Mouse (Mus musculus) layer of hippocampus, adult 8-10 months (tissue): ENCODE data around the gene Axl. TPM values are rescaled to one million over a fixed set of nuclear protein-coding genes. Genes with fewer than 3 reads are reported as not detected.

Experiments
- DNase-seq, 2 experiments: peaks; one replicate each; pipeline ENCODE4 v3.0.0; 2022; ENCODE audit warnings: low spot score in 2 of 2
- microRNA-seq, 2 experiments: library from miRNA; unstranded; fragments of <30 nt; microRNA quantifications; one replicate each; pipeline ENCODE4 v1.2.0; 2022
- total RNA-seq, 4 experiments: library from RNA; stranded (reverse); gene quantifications; 2 replicates each; pipeline ENCODE4 v1.2.4; 2022

The Axl gene
- total RNA-seq, 4 experiments from 2014 or later, result 40.7 to 75.5 (median 58.6) TPM

GRCm38 (mm10) chr7:25711731-25712197, 76.7 kb downstream of the Axl start:
- no peak for DNase-seq

- DNase-seq, result no peak
These were observed 77.3 kb downstream of the Axl start for GRCm38 (mm10) chr7:25711165-25711564.

- DNase-seq, result no peak
These were observed 77.9 kb downstream of the Axl start for GRCm38 (mm10) chr7:25710519-25711130.

- DNase-seq, result no peak
These were observed 78.5 kb downstream of the Axl start for GRCm38 (mm10) chr7:25709961-25710360.

- no peak for DNase-seq
These were observed 80.8 kb downstream of the Axl start for GRCm38 (mm10) chr7:25707581-25708292.

Small RNA genes lying within 50 kb of the gene (microRNA-seq; reads per million reads assigned to microRNA genes)
- gene Gm24865, result 0 reads per million in 2 experiments

Other genes starting within 250 kb of the Axl start
- 1 to 10 TPM in 1 of 4 experiments, under 1 TPM in 3; 0.27 to 1.1 (median 0.37) TPM for gene Ceacam2, start 248.8 kb downstream of the Axl start, total RNA-seq
- not detected for gene Erich4, start 172.8 kb downstream of the Axl start, total RNA-seq
- gene Dmac2, start 169.3 kb downstream of the Axl start, total RNA-seq, result 10 to 100 TPM; 49.8 to 61.0 (median 52.2) TPM
- 1 to 10 TPM in 3 of 4 experiments, under 1 TPM in 1; 0.66 to 2.0 (median 1.7) TPM for gene B3gnt8, start 162.1 kb downstream of the Axl start, total RNA-seq
- gene Bckdha, start 129.7 kb downstream of the Axl start, total RNA-seq, result 10 to 100 TPM; 34.4 to 42.3 (median 39.3) TPM
- 10 to 100 TPM; 23.1 to 32.2 (median 27.5) TPM for gene Exosc5, start 129.5 kb downstream of the Axl start, total RNA-seq
- gene Tmem91, start 113.5 kb downstream of the Axl start, total RNA-seq, result 10 to 100 TPM; 10.8 to 16.2 (median 15.1) TPM
- 10 to 100 TPM; 21.0 to 23.9 (median 21.8) TPM for gene B9d2, start 107.9 kb downstream of the Axl start, total RNA-seq
- 10 to 100 TPM in 2 of 4 experiments, 1 to 10 TPM in 2; 7.2 to 26.4 (median 15.7) TPM for gene Tgfb1, start 101.7 kb downstream of the Axl start, total RNA-seq
- 10 to 100 TPM; 60.6 to 64.6 (median 62.8) TPM for gene Ccdc97, start 69.6 kb downstream of the Axl start, total RNA-seq
- 100 to 1,000 TPM in 3 of 4 experiments, 10 to 100 TPM in 1; 99.7 to 117 (median 108) TPM for gene Hnrnpul1, start 33.9 kb downstream of the Axl start, total RNA-seq
- 1 to 10 TPM; 1.6 to 3.4 (median 2.4) TPM for gene Cyp2s1, start 28.2 kb upstream of the Axl start, total RNA-seq
- under 1 TPM; 0.20 to 0.47 (median 0.34) TPM for gene Cyp2b10, start 108.9 kb upstream of the Axl start, total RNA-seq